Mouse (Mus musculus): ENCODE data around the gene Gm10160.
"Not testable (repeated sequence)": the region's sequence is repeated elsewhere in the genome, so short reads cannot be mapped to it uniquely, and the experiment has no call there.

Gene Gm10160

DNA sequence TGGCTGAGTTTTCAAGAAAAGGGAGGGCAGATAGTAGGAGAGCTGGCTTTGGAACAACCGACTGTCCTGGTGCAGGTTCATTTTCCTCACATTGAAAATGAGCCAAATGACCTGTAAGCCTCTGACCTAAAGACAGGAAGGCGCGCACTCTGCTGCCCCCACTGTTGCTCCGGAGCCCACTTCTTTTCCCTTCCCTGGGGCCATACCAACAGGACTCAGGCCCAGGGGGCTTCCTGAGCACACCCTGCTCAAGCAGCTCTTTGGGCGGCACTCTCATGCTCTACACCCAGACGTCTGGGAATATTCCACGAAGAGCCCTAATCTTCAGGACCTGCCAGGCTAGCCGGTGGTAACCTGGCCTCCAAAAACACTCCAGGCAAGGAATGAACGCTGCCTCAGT lies 2.6 kb upstream of the Gm10160 start:
- no peak for DNase-seq (ENCODE audit: low spot score)

- no peak for DNase-seq (ENCODE audit: low spot score)
These were observed 627 bp upstream of the Gm10160 start for GRCm38 (mm10) chr7:81856221-81856620.

DNA sequence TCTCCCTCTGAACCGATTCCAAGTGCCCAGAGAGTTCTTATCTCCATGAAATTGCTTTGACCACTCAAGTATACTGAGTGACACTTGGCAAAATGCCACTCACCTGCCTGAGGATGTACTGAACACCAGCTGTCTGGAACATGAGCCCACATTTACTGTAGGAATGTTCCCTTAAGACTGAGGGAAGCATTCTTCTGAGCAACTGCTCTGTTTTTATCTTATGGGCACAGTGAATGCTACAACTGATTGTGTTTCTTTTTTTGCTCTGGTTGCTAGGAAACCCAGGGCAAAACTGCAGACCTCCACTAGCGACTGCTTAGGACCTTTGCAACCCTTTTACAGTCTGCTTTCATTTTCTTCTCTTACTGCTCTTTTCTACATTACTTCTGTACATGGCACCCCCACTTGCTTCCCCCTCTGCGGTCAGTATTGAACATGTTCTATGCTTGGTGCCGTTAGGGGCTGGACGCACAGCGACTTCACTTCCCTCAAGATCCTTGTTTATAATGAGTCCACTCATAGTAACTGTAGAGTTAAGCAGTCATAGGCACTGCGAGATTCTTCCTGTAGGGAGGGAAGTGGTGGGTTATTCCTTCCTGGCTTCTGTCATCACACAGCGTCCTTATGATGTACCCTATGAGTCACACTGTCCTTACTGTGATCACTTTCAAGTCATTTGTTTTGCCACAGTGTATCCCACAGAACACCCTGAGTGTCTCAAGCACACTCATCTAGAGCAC lies 856 bp downstream of the Gm10160 start:
- DNase-seq (ENCODE audit: low spot score): no peak

GRCm38 (mm10) chr7:81851706-81852105 lies 3.9 kb downstream of the Gm10160 start:
- DNase-seq (ENCODE audit: low spot score): no peak

DNA sequence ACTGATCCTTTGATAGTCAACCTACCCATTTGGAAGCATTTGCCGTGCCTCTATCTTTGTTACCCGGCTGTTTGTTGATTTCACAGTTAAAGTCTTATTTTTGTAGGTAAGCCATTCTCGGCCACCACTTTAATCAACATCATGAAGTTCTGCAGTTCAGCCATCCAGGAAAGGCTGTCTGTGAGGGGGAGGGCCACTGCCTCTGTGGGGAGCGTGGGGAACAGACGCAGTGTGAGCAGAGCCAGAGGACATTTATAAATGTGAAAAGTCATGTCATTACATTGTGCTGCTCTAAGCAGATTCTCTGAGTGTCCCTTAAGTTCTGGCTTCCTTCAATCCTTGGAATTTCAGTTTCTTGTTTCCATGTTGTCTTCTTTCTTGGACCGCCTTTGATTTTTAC lies 5.4 kb downstream of the Gm10160 start:
- no peak for DNase-seq (ENCODE audit: low spot score)

- no peak for DNase-seq (ENCODE audit: low spot score)
These were observed 6.0 kb downstream of the Gm10160 start for GRCm38 (mm10) chr7:81849633-81850032.

DNA sequence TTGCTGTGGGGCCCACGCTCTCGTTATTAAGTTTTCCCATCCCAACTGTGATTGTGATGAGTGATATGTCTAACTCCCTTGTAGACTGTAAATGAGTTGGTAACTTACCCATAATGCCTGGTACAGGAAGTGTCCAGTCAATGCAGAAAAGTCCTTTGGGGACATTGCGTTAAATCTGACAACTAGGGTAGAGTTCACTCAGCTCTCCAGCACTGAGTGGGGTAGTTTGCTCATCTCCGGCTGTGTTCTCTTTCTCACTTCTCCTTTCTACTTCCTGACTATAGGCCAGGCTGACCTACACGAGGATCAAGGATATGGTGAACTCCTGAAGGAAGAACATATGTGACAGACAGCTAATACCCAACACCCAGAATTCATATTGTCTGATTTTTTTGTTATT lies 6.4 kb downstream of the Gm10160 start:
- DNase-seq (ENCODE audit: low spot score): no peak

DNA sequence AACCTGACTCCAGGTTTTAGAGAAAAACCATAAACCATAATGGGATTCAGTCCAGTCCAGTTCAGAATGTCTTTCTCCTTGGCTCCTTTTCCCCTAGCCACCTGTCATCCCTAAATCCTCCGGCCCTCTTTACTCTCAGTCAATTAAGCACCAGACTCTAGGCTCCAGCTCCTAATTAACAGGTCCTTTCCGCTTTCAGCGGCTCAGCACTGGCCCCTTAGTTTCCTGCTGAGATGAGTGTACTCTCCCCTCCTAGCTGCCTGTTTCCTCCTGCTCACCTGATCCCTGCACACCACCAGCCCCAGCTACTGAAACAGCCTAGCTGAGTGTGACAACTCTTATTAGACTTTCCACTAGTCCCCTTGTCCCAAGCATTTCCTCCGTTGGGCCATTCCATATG lies 7.8 kb downstream of the Gm10160 start:
- no peak for DNase-seq (ENCODE audit: low spot score)

DNA sequence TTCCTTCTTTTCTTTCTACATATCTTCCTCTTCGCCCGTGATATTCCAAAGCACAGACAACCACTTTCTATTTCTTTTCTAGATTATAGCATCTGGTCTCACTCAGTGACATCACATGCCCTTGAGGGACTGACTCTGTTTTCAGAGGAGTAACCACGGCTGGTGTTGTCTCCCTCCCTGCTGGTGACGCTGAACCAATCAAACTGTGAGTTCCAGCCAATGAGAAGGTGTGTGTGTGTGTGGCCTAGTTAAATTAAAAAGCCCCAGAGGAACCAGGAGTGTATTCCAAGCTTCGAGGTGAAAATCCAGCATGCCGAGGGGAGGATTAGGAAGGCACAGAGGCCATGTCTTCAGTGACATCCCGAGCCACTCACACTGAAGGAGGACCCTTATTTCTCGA lies 8.6 kb downstream of the Gm10160 start:
- DNase-seq (ENCODE audit: low spot score): no peak

DNA sequence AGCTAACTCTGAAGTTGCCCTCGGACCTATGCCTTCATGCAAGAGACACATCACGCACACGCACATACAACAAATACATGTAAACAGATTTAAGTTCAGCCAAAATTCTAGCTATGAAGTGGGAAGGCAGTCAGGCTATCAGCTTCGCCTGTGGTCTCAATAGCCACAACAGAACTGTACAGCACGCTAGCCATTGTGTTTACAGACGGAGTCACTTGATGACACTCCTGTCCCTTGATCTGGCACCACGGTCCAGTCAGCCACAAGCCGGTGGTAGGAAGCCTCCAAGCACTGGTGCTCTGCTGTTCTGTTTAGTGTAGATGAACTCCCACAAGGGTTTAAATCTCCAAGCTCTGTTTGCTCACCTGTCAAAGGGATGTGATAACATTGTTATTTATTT lies 9.6 kb downstream of the Gm10160 start:
- no peak for DNase-seq (ENCODE audit: low spot score)

GRCm38 (mm10) chr7:81845313-81845712 lies 10.3 kb downstream of the Gm10160 start:
- DNase-seq (ENCODE audit: low spot score): no peak

GRCm38 (mm10) chr7:81844801-81845200 lies 10.8 kb downstream of the Gm10160 start:
- no peak for DNase-seq (ENCODE audit: low spot score)

- no peak for DNase-seq (ENCODE audit: low spot score)
These were observed 11.7 kb downstream of the Gm10160 start for GRCm38 (mm10) chr7:81843903-81844302.

DNA sequence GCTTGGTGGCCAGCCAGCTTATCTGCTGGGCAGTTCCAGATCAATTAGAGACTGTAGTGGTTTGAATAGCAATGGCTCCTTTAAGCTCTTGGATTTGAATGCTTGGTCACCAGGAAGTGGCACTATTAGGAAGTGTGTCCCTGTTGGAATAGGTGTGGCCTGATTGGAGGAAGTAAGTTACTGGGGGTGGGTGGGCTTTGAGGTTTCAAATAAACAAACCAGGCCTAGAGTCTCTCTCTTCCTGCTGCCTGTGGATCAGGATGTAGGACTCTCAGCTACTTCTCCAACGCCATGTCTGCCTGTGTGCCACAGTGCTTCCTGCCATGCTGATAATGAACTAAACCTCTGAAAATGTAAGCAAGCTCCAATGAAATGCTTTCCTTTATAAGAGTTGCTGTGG lies 12.6 kb downstream of the Gm10160 start:
- DNase-seq (ENCODE audit: low spot score): no peak

- DNase-seq (ENCODE audit: low spot score): no peak
These were observed 13.5 kb downstream of the Gm10160 start for GRCm38 (mm10) chr7:81842141-81842540.

- no peak for DNase-seq (ENCODE audit: low spot score)
These were observed 14.2 kb downstream of the Gm10160 start for GRCm38 (mm10) chr7:81841439-81841838.

DNA sequence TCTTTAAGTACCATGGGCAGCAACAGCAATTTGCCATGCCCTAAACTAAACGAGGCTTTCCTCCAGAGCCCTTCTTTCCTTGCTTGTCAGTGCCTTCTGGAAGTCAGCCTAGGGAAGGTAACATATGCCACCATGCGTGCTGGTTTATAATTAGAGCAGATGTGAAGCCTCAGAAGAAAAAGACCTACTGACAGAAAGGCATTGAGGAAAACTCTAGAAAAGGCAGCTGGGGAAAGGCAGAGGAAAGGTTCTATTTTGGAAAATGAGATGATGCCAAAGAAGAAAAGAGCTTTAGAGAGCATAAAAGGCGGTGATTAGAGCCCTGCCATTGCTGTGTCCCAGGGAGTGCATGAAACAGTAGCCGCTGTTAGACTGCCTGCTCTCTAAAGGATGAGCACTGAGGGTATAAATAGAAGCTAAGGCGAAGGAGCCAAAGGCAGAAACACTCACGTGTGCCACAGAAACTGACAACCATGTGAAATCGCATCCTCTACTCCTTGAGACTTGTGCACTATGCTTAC lies 14.9 kb downstream of the Gm10160 start:
- no peak for DNase-seq (ENCODE audit: low spot score)

GRCm38 (mm10) chr7:81839746-81840145 lies 15.8 kb downstream of the Gm10160 start:
- DNase-seq (ENCODE audit: low spot score): no peak

DNA sequence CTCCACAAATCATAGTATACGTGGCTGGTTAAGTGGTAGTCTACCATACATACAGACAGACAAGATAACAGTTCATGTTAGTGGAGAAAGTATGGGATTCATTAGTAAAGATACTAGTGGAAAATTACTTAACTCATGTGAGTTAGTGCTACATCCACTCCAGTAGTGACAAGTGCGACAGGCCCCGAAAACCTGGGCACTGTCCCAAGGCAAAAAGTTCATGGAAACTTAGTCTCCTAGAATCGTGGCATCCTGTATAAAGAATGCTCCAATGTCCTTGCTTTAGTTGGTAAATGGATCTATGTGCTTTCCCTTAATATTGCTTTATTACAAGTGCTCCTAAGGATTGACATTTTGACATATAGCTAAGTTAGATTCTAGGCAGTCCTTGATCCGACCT lies 17.8 kb downstream of the Gm10160 start:
- DNase-seq (ENCODE audit: low spot score): not testable (repeated sequence)

- DNase-seq (ENCODE audit: low spot score): no peak
These were observed 20.2 kb downstream of the Gm10160 start for GRCm38 (mm10) chr7:81835430-81835829.

DNA sequence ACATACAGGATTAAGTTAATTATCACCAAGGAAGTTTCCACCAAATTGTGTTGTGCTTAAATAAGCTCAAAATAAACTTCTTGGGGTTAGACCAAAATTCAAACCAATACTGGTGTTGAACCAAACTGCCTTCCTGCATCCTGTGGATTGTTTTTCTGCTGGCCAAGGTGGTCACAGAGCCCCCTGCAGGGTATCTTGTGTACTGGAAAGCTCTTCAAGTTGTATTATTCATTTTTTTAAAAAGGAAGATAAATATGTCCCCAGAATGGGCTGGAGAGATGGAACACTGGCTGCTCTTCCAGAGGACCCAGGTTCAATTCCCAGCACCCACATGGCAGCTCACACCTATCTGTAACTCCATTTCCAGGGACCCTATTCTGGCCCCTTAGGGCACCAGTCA lies 20.7 kb downstream of the Gm10160 start:
- DNase-seq (ENCODE audit: low spot score): no peak

GRCm38 (mm10) chr7:81829379-81829894 lies 26.2 kb downstream of the Gm10160 start, which contains the start of gene Btbd1:
TSS of gene Btbd1 (minus strand) at chr7:81829431.
- DNase-seq (ENCODE audit: low spot score): peak; percentile 81

DNA sequence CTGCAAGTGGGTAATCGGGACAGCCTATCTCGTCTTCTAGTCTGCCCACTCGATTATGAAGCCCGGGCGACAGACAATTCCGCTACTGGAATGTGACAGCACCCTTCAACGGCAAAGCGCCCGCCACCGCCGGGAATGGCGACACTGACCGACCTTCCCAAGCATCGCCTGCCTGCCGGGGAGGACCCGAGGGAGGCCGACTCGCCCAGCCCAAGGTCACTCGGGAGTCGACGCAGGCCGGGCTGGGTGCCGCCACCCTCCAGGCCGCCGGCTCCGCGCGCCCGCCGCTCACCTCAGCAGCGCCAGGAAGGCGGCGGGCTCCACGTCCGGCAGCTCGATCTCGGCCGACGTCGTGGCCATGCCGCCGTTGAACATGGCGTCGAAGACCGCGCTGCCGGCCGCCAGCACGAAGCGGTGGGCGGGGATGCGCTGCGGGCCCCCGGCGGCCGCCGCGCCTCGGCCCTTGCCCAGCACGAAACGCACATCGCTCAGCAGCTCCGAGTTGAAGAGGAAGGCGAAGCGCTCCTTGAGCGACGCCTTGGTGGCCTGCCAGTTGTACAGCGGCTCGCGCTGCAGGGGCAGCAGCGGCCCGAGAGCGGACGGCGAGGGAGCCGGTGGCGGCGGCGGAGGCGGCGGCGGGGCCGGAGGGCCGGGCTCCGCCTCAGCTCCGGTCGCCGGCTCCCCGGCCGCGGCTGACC lies 26.8 kb downstream of the Gm10160 start:
- DNase-seq (ENCODE audit: low spot score): peak; percentile 65

Measured in yolk sac, embryonic 10.5 days (tissue).